Comparison of ENCODE assay signal across 16 mouse cellular contexts in the genomic region with DNA sequence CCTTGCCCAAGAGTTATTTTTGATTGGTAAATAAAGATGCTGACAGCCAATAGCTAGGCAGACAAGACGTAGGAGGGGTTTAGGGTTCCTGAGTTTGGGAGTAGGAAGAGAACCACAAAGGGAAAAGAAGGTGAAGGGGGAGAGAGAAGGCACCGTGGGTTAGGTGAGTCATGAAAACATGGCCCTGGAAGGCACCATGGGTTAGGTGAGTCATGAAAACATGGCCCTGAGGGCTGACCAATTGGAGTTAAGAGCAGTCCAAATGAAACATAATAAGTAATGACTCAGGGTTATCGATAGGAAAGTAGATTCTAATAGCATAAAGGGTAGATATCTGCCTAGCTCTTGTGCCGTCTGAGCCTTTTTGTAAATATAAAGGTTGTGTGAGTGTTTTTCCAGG. TPM values are rescaled to one million over a fixed set of nuclear protein-coding genes. Genes with fewer than 3 reads are reported as not detected.
DNase-seq lines count a peak whose midpoint lies in the region; ATAC-seq and TF ChIP-seq lines count a peak whose summit lies in the region.
"Had no signal": no experiment of that assay in that cellular context is flagged by ENCODE, and none has a peak within 500 bp of the region (broad histone marks: within the 10 kb centered on the region; RNA-seq: fewer than 3 reads in every experiment).

No protein-coding gene starts in this region.

- H3K27ac ChIP-seq in forebrain, embryonic 12.5 days, result no peak overlapping the region
- H3K27ac ChIP-seq in gastrocnemius, adult 2 months, result no peak overlapping the region
- H3K27ac ChIP-seq: embryonic facial prominence, embryonic 13.5 days; forebrain, embryonic 10.5 days; heart, embryonic 13.5 days; hindbrain, embryonic 15.5 days had no signal

- no peaks in the 10 kb centered on the region for H3K36me3 ChIP-seq in forebrain, embryonic 12.5 days (replicated peaks)
- H3K36me3 ChIP-seq: embryonic facial prominence, embryonic 13.5 days; forebrain, embryonic 10.5 days; heart, embryonic 13.5 days; hindbrain, embryonic 15.5 days had no signal

- WGBS in forebrain, embryonic 12.5 days, result 88% methylated on average over 4 of the region's 4 CpGs

- intact Hi-C loops in gastrocnemius, adult 2 months (cut with DNase I), result loop anchor here (1.0 kb wide), 1 partner anchor 39 kb away; no protein-coding TSS in a partner anchor

- no peak overlapping the region for H3K9ac ChIP-seq in forebrain, embryonic 12.5 days
- H3K9ac ChIP-seq: embryonic facial prominence, embryonic 13.5 days; heart, embryonic 13.5 days; hindbrain, embryonic 15.5 days had no signal

- H3K27me3 ChIP-seq in forebrain, embryonic 12.5 days, result no peaks in the 10 kb centered on the region
- H3K27me3 ChIP-seq: embryonic facial prominence, embryonic 13.5 days; heart, embryonic 13.5 days; hindbrain, embryonic 15.5 days had no signal

- H3K4me1 ChIP-seq in forebrain, embryonic 12.5 days, result no peaks in the 10 kb centered on the region
- H3K4me1 ChIP-seq: embryonic facial prominence, embryonic 13.5 days; forebrain, embryonic 10.5 days; heart, embryonic 13.5 days; hindbrain, embryonic 15.5 days had no signal

- DNase-seq in adrenal gland, adult (ENCODE audit: inconsistent age in 2 of 2, low spot score in 1 of 2), result peak; percentile 19 to 77
- no peak for DNase-seq in adrenal gland, postnatal 4 days (ENCODE audit: low spot score in 2 of 2)
- peak; percentile 42 for DNase-seq in adrenal gland, adult 8-10 months
- DNase-seq in adrenal gland, postnatal 36 days, result peak; percentile 24 to 53
- no peak for DNase-seq in retina, embryonic 14.5 days (ENCODE audit: low spot score)
- DNase-seq in gastrocnemius, adult 2 months, result no peak
- DNase-seq: cerebellum, adult 11 months; cerebellum, adult 8-10 months; gastrocnemius, postnatal 25 days had no signal

- no peak for ATAC-seq in forebrain, embryonic 12.5 days (ENCODE audit: low FRiP score)
- ATAC-seq: forebrain, embryonic 16.5 days; intestine, embryonic 16.5 days had no signal

- no peak overlapping the region for H3K4me2 ChIP-seq in forebrain, embryonic 12.5 days
- H3K4me2 ChIP-seq: embryonic facial prominence, embryonic 13.5 days; heart, embryonic 13.5 days; hindbrain, embryonic 15.5 days had no signal

- no peaks in the 10 kb centered on the region for H3K9me3 ChIP-seq in forebrain, embryonic 12.5 days
- H3K9me3 ChIP-seq: embryonic facial prominence, embryonic 13.5 days; forebrain, embryonic 10.5 days; heart, embryonic 13.5 days; hindbrain, embryonic 15.5 days had no signal

- no peak for TF ChIP-seq CTCF in gastrocnemius, adult 2 months (IDR thresholded peaks at IDR 0.05)

- H3K4me3 ChIP-seq in forebrain, embryonic 12.5 days (replicated peaks), result no peak overlapping the region
- no peak overlapping the region for H3K4me3 ChIP-seq in gastrocnemius, adult 2 months
- H3K4me3 ChIP-seq: embryonic facial prominence, embryonic 13.5 days; forebrain, embryonic 10.5 days; heart, embryonic 13.5 days; hindbrain, embryonic 15.5 days had no signal

RNA-seq across cellular contexts. Expression of a gene that starts 39.6 kb away (rescaled TPM):
- 100 to 1,000 TPM in 1 of 2 experiments, 10 to 100 TPM in 1; 98.8 to 109 TPM for total RNA-seq in adrenal gland, postnatal 4 days (2021)
- total RNA-seq in adrenal gland, adult 8-10 months (2022), result 100 to 1,000 TPM in 2 of 4 experiments, 10 to 100 TPM in 2; 88.4 to 127 (median 107) TPM
- total RNA-seq in adrenal gland, postnatal 36 days (2021), result 100 to 1,000 TPM in 1 of 2 experiments, 10 to 100 TPM in 1; 90.7 to 114 TPM
- polyA plus RNA-seq in forebrain, embryonic 12.5 days (2016; fragmentation: Nextera tagmentation; extraction: Ambion mirVana), result 115 and 119 TPM in 2 replicates
- total RNA-seq in gastrocnemius, adult 2 months (2021), result 10 to 100 TPM; 80.0 to 99.7 TPM

Comparison
In these comparisons a context has a peak if more than half of its experiments do, and no peak if none do; other contexts are left out.
1. DNase-seq: peak in adrenal gland, adult (2 of 2), adrenal gland, adult 8-10 months (single experiment) and adrenal gland, postnatal 36 days (2 of 2); none in adrenal gland, postnatal 4 days (0 of 2), retina, embryonic 14.5 days (single experiment) and gastrocnemius, adult 2 months (single experiment).